Mouse (Mus musculus) ES-Bruce4 (cell line): ENCODE data around the gene Tlx2.

Source experiments
- CTCF ChIP-seq: IDR thresholded peaks from one replicate; pipeline ENCODE4 v1.8.1; 2011; ENCODE audit warnings: low read depth, low read length
- POLR2A ChIP-seq: IDR thresholded peaks from one replicate; pipeline ENCODE4 v1.8.1; 2011; ENCODE audit warnings: low read length; ENCODE audit not compliant: insufficient read depth

GRCm38 (mm10) chr6:83049367-83049766 is 20.7 kb downstream of the Tlx2 start:
- no peak for TF ChIP-seq CTCF
- no peak for TF ChIP-seq POLR2A
